Mouse (Mus musculus): Measurements from ENCODE around the gene Vangl2.

Vangl2 gene

GRCm38 (mm10) chr1:172027809-172028102 lies 488 bp downstream of the Vangl2 start:
- DNase-seq (ENCODE audit: low spot score), result no peak

- DNase-seq (ENCODE audit: low spot score), result peak; percentile 91
Measured at GRCm38 (mm10) chr1:172027010-172027808, 1.0 kb downstream of the Vangl2 start.

DNA sequence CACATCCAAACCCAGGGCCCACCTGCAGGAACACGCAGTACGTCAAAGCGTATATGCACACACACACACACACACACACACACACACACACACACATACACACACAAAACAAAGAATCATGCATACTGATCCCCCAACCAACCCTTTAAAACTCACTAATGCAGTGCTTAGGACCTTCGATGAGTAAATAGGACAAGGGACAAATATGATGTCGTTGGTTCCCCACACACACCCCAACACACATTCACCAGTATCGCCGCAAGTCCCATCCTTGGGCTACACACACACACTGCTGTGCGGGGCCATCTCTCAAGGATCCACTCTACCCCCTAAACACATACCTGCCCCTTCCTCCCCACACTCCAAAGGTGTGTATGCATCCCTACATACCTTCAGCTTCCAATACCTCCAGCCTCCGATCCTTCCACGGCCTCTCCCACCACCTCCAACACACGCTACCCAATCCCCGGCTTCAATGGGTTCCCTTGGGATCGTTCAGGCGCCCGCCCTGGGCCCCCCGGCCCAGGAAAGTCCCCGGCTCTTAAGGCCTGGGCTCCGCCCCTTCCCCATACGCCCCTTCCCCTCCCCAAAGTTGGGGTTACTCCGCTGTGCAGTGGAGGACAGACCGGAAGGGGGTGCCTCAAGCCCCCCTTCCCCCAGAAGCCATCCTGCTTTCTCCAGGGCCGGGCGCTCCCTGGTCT lies 1.9 kb downstream of the Vangl2 start:
- DNase-seq (ENCODE audit: low spot score), result no peak

DNA sequence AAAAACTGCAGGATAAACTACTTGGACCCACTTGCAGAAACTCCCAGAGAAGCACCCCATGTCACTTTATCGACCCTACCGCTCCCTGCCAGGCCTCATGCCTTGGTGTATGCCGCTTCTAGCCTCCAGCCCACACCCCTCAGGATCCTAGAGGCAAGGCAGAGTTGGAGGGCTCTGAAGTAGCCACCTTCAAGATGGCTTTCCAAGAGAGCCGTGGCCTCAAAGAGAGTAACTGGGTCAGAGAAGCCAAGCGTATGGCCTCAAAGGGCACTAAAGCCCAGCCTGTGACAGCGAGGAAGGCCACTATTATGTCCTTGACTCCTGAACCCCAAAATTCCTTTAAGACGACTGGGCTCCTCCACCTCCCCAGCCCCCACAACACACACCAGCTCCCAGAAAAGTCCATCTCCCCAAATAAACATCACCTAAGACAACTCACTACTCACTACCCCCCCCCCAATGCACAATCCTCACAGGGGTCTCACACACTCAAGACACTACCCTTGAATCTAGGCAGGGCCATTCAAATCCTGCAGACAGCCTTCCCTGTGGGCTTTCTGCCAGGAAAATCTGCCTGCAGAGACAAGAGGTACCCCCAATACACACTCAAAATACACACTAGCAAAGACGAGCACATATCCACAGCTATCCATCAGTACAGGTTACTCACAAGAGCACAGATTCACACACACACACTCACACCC lies 2.9 kb downstream of the Vangl2 start:
- no peak for DNase-seq (ENCODE audit: low spot score)

GRCm38 (mm10) chr1:172024140-172024895 lies 3.9 kb downstream of the Vangl2 start:
- no peak for DNase-seq (ENCODE audit: low spot score)

- DNase-seq (ENCODE audit: low spot score), result no peak
Measured at GRCm38 (mm10) chr1:172019863-172020521, 8.3 kb downstream of the Vangl2 start.

GRCm38 (mm10) chr1:172019339-172019738 lies 8.9 kb downstream of the Vangl2 start:
- DNase-seq (ENCODE audit: low spot score), result no peak

GRCm38 (mm10) chr1:172018336-172019311 lies 9.6 kb downstream of the Vangl2 start:
- DNase-seq (ENCODE audit: low spot score), result no peak

DNA sequence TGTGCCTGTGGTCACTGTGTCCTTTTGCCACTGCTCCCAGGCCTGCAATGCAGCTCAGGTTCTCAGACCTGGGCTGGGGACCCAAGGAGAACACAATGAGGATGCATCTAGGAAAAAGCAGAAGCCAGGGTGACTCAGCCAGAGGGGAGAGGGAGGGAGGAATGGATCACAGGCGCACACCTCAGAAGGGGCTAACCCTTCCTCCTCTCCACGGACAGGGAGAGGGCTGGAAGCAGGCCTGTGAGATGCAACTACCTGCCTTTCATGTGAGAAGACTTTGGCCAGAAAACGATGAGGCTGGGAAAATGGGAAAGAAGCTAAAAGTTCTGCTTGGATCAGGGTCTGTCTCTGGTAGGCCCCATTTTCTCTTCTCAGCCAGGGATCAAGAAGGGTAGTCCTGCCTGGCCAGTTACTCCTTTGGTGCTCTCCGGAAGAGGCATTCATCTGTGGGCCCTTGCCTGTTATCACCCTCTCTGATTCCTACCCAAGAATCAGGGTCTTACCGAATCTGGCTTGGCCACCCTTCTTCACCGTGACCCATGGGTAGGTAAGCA lies 10.7 kb downstream of the Vangl2 start:
- no peak for DNase-seq (ENCODE audit: low spot score)

- DNase-seq (ENCODE audit: low spot score), result no peak
Measured at GRCm38 (mm10) chr1:172016660-172017516, 11.4 kb downstream of the Vangl2 start.

GRCm38 (mm10) chr1:172016031-172016430 lies 12.2 kb downstream of the Vangl2 start:
- DNase-seq (ENCODE audit: low spot score), result no peak

DNA sequence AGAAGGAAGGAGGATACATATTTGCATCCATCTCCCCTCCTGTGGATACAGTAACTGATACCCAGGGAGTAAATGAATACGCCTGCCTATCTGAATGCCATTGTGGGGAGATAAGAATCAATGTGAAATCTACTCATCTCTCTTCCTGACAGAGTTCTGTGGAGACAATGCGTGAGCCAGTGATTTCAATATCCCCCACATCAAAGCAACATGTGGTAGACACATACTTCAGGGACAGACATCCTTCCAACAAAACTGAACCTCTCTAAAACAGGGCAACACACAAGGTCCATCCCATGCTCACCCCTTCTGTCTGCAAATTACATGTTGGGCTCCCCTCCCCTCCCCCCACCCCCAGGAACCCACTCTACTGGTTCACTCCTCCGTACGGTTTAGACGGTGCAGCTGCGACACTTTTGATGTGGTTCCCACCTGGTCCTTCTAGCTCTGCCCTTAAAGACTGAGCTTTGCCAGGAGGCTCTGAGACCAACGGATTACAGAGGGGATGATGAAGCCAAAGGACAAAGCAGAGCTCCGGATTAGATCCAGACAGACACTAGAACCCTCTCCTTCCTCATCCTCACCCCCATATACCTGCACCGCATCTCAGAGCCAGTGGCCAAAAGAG lies 12.8 kb downstream of the Vangl2 start:
- DNase-seq (ENCODE audit: low spot score), result no peak

- DNase-seq (ENCODE audit: low spot score), result no peak
Measured at GRCm38 (mm10) chr1:172014771-172015170, 13.5 kb downstream of the Vangl2 start.

DNA sequence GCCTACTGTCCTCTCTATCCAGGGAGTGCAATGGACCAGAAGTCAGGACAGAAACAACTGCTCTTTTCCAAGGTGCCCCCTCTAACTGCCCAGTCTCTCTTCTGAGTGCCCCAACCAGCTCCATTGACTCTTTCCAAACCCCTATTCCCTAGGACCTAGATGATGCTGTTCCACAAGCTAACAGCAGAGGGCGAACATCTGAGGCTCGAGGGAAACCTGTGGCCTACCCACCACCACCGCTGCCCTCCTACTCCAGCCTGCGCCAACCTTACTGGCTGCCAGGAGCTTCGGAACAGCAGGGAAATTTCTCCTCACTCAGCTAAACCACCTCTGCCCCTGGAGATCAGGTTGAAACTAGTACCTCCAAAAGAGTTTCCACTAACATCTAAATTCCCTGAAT lies 16.2 kb downstream of the Vangl2 start:
- DNase-seq (ENCODE audit: low spot score), result peak; percentile 53

GRCm38 (mm10) chr1:172010042-172010824 lies 18.0 kb downstream of the Vangl2 start:
- DNase-seq (ENCODE audit: low spot score), result no peak

DNA sequence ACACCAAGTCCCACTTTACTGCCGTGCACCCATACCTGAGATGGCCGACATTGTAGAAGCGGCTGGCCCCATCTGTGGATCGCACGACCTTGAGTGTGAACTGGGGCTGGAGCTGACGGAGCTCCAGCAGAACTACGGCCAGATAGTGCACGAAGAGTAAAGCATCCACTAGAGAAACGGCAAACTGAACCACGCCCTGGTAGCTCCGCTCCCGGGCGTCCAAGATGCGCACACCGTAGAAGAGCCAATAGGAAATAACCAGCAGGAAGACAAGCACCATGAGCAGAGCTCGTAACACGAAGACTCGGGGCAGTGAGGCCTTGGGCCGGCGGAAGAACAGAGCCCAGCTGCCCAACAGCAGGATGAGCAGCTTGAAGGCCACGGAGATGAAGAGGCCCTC lies 18.8 kb downstream of the Vangl2 start:
- no peak for DNase-seq (ENCODE audit: low spot score)

DNA sequence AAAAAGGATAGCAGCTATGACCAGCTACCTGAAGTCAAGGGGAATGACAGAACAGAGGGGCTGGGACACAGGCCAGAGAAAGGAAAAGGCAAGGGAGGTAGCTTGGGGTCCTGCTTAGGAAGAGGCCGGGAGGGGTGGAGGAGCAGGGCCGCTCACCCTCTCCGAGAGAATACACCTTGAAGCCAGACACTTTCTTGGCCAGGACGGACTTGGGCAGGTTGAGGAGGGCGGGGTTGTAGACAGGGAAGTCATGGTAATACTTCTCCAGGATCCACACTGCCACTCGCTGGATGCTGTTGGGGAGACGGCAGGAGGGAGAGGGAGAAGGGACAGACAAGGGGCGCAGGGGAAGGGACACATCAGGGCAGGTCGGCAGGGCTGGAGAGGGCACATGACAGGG lies 19.9 kb downstream of the Vangl2 start:
- no peak for DNase-seq (ENCODE audit: low spot score)

GRCm38 (mm10) chr1:172007761-172008160 lies 20.5 kb downstream of the Vangl2 start:
- no peak for DNase-seq (ENCODE audit: low spot score)
